Mouse (Mus musculus): ENCODE data around the gene Pigh. TPM values are rescaled to one million over a fixed set of nuclear protein-coding genes. Genes with fewer than 3 reads are reported as not detected.

Gene Pigh
- total and polyA plus RNA-seq, 3 experiments: 10.5 to 17.5 (median 12.6) TPM

Other genes with a start within 250 kb of the Pigh start
- 10 to 100 TPM; 58.6 to 78.8 TPM for gene Atp6v1d, start 228.0 kb downstream of the Pigh start, total RNA-seq (2021)
- 2.2 and 2.4 TPM in 2 replicates for gene Atp6v1d, start 228.0 kb downstream of the Pigh start, polyA plus RNA-seq (2012; rRNA removed)
- 10 to 100 TPM; 75.7 to 83.3 TPM for gene Eif2s1, start 227.8 kb downstream of the Pigh start, total RNA-seq (2021)
- 3.5 and 3.9 TPM in 2 replicates for gene Eif2s1, start 227.8 kb downstream of the Pigh start, polyA plus RNA-seq (2012; rRNA removed)
- gene Plek2, start 182.7 kb downstream of the Pigh start, total RNA-seq (2021): under 1 TPM; 0.23 to 0.41 TPM
- gene Plek2, start 182.7 kb downstream of the Pigh start, polyA plus RNA-seq (2012; rRNA removed): not detected in 2 replicates
- 10 to 100 TPM in 1 of 2 experiments, 1 to 10 TPM in 1; 5.8 to 11.3 TPM for gene Tmem229b, start 82.0 kb downstream of the Pigh start, total RNA-seq (2021)
- gene Tmem229b, start 82.0 kb downstream of the Pigh start, polyA plus RNA-seq (2012; rRNA removed): 9.2 and 9.3 TPM in 2 replicates
- 1 to 10 TPM; 1.8 to 2.2 TPM for gene Plekhh1, start 60.5 kb downstream of the Pigh start, total RNA-seq (2021)
- 1.4 and 2.1 TPM in 2 replicates for gene Plekhh1, start 60.5 kb downstream of the Pigh start, polyA plus RNA-seq (2012; rRNA removed)
- under 1 TPM; 0.26 to 0.41 TPM for gene Arg2, start 41.1 kb upstream of the Pigh start, total RNA-seq (2021)
- gene Arg2, start 41.1 kb upstream of the Pigh start, polyA plus RNA-seq (2012; rRNA removed): not detected in 2 replicates
- gene Vti1b, start 83.0 kb upstream of the Pigh start, total RNA-seq (2021): 100 to 1,000 TPM; 103 to 147 TPM
- 33.7 and 36.9 TPM in 2 replicates for gene Vti1b, start 83.0 kb upstream of the Pigh start, polyA plus RNA-seq (2012; rRNA removed)
- gene Rdh11, start 102.6 kb upstream of the Pigh start, total RNA-seq (2021): 10 to 100 TPM; 17.0 to 28.3 TPM
- 6.5 and 7.0 TPM in 2 replicates for gene Rdh11, start 102.6 kb upstream of the Pigh start, polyA plus RNA-seq (2012; rRNA removed)
- under 1 TPM; 0.66 to 0.86 TPM for gene Rdh12, start 119.3 kb upstream of the Pigh start, total RNA-seq (2021)
- 0.09 and 0.12 TPM in 2 replicates for gene Rdh12, start 119.3 kb upstream of the Pigh start, polyA plus RNA-seq (2012; rRNA removed)
- gene Zfyve26, start 206.7 kb upstream of the Pigh start, total RNA-seq (2021): 10 to 100 TPM; 19.7 to 23.0 TPM
- gene Zfyve26, start 206.7 kb upstream of the Pigh start, polyA plus RNA-seq (2012; rRNA removed): 10.5 and 11.2 TPM in 2 replicates
- gene Rad51b, start 207.6 kb upstream of the Pigh start, total RNA-seq (2021): under 1 TPM; 0.45 to 0.49 TPM
- 0.07 and 0.08 TPM in 2 replicates for gene Rad51b, start 207.6 kb upstream of the Pigh start, polyA plus RNA-seq (2012; rRNA removed)

Measured in adrenal gland, adult 2 months (tissue).